Mouse (Mus musculus) induced T-regulatory cell, adult 2 months (primary cell): ENCODE results near the gene D5Ertd579e.

Experiments used
- DNase-seq: peaks from one replicate; pipeline ENCODE4 v3.0.0-alpha.2; 2012; ENCODE audit warnings: low read depth

D5Ertd579e gene

GRCm38 (mm10) chr5:36568118-36568517 lies 127.7 kb downstream of the D5Ertd579e start:
- DNase-seq, result no peak

GRCm38 (mm10) chr5:36567627-36568026 lies 128.2 kb downstream of the D5Ertd579e start:
- DNase-seq, result no peak

GRCm38 (mm10) chr5:36564530-36564929 lies 131.3 kb downstream of the D5Ertd579e start:
- no peak for DNase-seq

GRCm38 (mm10) chr5:36563741-36564140 lies 132.1 kb downstream of the D5Ertd579e start:
- no peak for DNase-seq

- DNase-seq, result no peak
Observed at GRCm38 (mm10) chr5:36562791-36563445, 132.9 kb downstream of the D5Ertd579e start.

GRCm38 (mm10) chr5:36561509-36561908 lies 134.3 kb downstream of the D5Ertd579e start:
- peak; percentile 39 for DNase-seq

- DNase-seq, result no peak
Observed at GRCm38 (mm10) chr5:36560490-36560889, 135.3 kb downstream of the D5Ertd579e start.

GRCm38 (mm10) chr5:36559510-36560235 lies 136.2 kb downstream of the D5Ertd579e start:
- DNase-seq, result no peak

GRCm38 (mm10) chr5:36559106-36559505 lies 136.7 kb downstream of the D5Ertd579e start:
- no peak for DNase-seq

- no peak for DNase-seq
Observed at GRCm38 (mm10) chr5:36558526-36558925, 137.3 kb downstream of the D5Ertd579e start.

GRCm38 (mm10) chr5:36557584-36558308 lies 138.1 kb downstream of the D5Ertd579e start:
- no peak for DNase-seq

- DNase-seq, result no peak
Observed at GRCm38 (mm10) chr5:36556906-36557305, 138.9 kb downstream of the D5Ertd579e start.

- no peak for DNase-seq
Observed at GRCm38 (mm10) chr5:36556289-36556688, 139.5 kb downstream of the D5Ertd579e start.

GRCm38 (mm10) chr5:36554496-36554895 lies 141.3 kb downstream of the D5Ertd579e start:
- DNase-seq, result no peak

- peak; percentile 81 for DNase-seq
Observed at GRCm38 (mm10) chr5:36553886-36554285, 141.9 kb downstream of the D5Ertd579e start.

- peak; percentile 63 for DNase-seq
Observed at GRCm38 (mm10) chr5:36553056-36553606, 142.7 kb downstream of the D5Ertd579e start.

- no peak for DNase-seq
Observed at GRCm38 (mm10) chr5:36552391-36552790, 143.4 kb downstream of the D5Ertd579e start.
